Mouse (Mus musculus) cerebellum, postnatal 4 days (tissue): ENCODE measurements around the gene Ggta1.

Experiments used
- DNase-seq, 2 experiments: peaks; one replicate each; pipeline ENCODE4 v3.0.0; 2022; ENCODE audit warnings: low spot score in 2 of 2, mixed read lengths in 1 of 2

Ggta1 gene

GRCm38 (mm10) chr2:35402391-35402790, 60.6 kb downstream of the Ggta1 start:
- DNase-seq = no peak

- DNase-seq = no peak
Observed at GRCm38 (mm10) chr2:35400739-35401138, 62.3 kb downstream of the Ggta1 start.

GRCm38 (mm10) chr2:35398184-35398828, 64.7 kb downstream of the Ggta1 start:
- no peak for DNase-seq

GRCm38 (mm10) chr2:35397590-35398173, 65.3 kb downstream of the Ggta1 start:
- DNase-seq = peak; percentile 51 to 71

GRCm38 (mm10) chr2:35397096-35397495, 65.9 kb downstream of the Ggta1 start, which contains the start of gene 4930402F06Rik:
Gene 4930402F06Rik, minus strand, starts transcription at chr2:35397175.
- no peak for DNase-seq

- DNase-seq = no peak
Observed at GRCm38 (mm10) chr2:35385441-35385871, 77.6 kb downstream of the Ggta1 start.

GRCm38 (mm10) chr2:35379306-35379705, 83.7 kb downstream of the Ggta1 start:
- no peak for DNase-seq

GRCm38 (mm10) chr2:35377600-35377999, 85.4 kb downstream of the Ggta1 start:
- no peak for DNase-seq

GRCm38 (mm10) chr2:35373003-35373402, 90.0 kb downstream of the Ggta1 start:
- DNase-seq = peak in 1 of 2 experiments; percentile 54

GRCm38 (mm10) chr2:35370686-35371085, 92.3 kb downstream of the Ggta1 start:
- DNase-seq = no peak

GRCm38 (mm10) chr2:35367629-35368028, 95.4 kb downstream of the Ggta1 start, which contains the start of gene 4930568D16Rik:
Gene 4930568D16Rik, minus strand, starts transcription at chr2:35367729.
- DNase-seq = no peak
